Mouse (Mus musculus) common myeloid progenitor, adult 5-6 weeks (primary cell): ENCODE results near the gene Cyp4f14. TPM values are rescaled to one million over a fixed set of nuclear protein-coding genes. Genes with fewer than 3 reads are reported as not detected.

ENCODE experiments used
- ATAC-seq: replicated peaks from 2 replicates; pipeline ENCODE4 v1.8.0; 2016; ENCODE audit warnings: low read depth, mild to moderate bottlenecking, moderate TSS enrichment, inconsistent platforms; ENCODE audit not compliant: poor library complexity, severe bottlenecking
- total RNA-seq: library from RNA; stranded (forward); fragments of 200-1000, 187-1606 nt; gene quantifications from 2 replicates; pipeline ENCODE4 v1.2.3, GENCODE M21; 2017

Gene Cyp4f14
- total RNA-seq, 1 experiment from 2014 or later = not detected

DNA sequence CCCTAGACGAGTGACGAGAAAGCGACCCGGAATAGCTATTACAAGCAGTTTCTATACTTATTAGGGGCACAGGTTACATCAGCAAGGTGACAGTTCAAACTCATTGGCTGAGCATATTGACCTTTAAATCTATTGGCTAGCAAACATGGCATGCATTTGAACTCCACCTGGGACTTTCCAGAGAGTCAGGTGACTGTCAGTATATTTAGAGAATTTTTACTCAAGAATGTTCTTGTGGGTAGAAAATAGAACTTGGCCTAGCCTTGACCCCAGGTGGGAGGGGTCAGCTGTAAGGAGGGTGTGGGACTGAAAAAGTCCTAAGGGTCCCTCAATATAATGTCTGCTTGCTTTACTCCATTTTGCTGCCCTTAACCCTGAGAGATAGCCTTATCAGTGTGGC is 21.7 kb downstream of the Cyp4f14 start:
- no peak for ATAC-seq

GRCm38 (mm10) chr17:32893901-32894300 is 23.2 kb downstream of the Cyp4f14 start:
- ATAC-seq = no peak

DNA sequence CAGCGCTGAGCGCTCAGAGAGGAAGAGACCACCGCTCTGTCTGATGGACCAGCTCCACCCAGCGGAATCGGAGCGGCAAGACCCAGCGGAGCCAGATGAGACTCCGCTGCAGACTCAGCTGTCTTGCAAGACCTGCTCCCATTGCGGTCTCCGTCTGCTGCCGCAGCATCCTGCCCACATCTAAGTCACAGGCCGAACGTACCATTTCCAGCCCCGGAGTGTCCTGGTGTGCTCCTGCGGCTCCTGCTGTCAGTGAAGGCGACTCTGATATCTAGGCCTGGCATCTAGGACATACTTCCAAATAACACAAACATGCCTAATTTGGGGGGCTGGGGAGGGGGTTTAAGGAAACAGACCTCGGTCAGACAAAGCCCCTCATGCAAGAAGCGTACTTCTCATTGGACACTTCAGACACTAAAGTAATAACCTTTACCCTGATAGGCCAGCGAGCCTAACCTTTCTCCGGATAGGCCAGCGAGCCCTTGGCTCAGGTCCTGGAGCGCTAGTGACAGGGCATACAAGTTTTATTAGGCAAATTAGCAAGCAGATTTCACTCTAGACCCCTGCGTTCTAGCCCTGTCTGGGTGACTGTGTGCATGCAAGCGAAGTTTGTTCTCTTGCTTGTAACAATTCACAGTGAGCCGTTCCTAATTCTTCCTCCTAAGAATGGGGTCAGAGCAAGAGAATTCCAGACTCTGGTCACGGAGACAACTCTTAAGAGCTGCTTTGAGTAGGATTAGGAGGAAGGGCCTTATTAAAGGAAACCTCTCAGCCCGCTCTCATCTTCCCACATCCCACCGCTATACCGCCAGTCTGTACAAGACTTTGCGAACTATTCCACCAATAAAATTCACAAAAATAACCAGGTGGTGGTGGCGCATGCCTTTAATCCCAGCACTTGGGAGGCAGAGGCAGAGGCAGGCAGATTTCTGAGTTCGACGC is 25.6 kb downstream of the Cyp4f14 start, which contains the start of gene Zfp870:
Gene Zfp870 (minus strand): TSS at position 404 of the 942 bp plus-strand sequence.
- ATAC-seq = peak; percentile 98

- no peak for ATAC-seq
Measured at GRCm38 (mm10) chr17:32890852-32891238, 26.3 kb downstream of the Cyp4f14 start.

DNA sequence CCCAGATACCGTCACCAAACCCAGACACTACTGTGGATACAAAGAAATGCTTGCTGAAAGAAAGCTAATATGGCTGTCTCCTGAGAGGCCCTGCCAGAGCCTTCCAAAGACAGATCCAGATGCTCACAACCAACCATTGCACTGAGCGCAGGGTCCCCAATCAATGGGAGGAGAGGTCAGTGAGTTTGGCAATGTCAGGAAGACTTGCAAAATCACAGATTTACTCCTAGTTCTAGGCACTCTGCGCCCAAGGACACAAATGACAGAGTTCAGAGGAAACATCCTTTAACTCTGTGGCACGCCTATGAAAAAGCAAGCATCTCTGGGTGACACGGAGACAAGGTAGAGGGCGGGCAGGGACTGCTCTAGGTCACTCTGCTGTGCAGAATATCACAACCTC is 27.5 kb downstream of the Cyp4f14 start:
- no peak for ATAC-seq

DNA sequence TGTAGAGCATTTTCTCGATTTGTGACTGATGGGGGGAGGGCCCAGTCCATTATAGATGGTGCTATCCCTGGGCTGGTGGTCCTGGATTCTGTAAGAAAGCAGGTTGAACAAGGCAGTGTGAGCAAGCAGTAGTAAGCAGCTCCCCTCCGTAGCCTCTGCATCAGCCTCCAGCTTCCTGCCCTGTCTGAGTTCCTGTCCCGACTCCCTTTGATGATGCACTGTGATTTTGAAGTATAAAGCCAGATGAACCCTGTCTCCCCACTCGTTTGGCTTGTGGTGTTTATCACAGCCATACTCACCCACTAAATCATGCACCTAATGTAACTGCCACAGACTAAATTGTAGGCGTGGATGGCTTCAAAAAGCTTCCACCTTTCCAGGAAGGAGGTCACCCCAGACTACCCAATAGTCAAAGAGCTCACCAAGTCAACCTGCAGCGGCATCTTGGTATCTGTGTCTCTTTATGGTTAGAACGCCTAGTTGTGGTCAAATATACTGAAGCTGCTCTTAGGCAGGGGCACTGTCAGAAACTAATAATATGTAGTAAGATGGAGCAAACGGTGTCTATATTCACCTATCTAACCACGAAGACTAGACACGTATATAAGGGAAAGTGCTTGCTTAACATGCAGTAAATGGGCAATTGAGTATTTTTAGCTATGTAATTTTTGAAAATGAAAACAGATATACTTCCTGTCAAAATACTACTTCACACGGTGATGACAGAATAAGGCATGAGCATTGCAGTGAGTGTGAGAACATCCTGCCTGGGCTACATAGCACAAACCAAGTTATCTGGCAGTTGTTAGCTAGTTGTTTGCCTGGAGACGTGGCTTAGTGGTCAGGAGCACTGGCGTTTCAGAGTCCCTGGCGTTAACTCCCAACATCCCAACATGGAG is 36.6 kb downstream of the Cyp4f14 start:
- ATAC-seq = no peak

DNA sequence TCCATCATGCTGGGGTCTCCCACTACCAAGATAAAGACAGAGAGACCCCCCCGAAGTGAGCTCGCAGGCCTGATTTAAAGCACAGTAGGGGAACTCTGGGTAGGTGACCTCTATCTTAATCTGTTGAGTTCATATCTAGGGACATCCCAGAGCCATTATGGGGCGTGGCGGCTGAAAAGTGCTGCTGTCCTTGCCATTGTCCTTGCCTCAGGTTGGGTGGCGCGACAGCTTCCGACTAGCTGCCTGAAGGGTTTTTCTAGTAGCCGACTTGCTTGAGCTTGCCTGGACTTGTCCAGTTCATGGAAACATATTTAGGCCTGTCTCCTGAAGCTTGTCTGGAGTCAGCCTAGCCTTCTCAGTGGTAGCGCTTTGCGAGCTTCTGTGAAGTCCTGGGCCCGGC is 38.4 kb downstream of the Cyp4f14 start:
- ATAC-seq = no peak

DNA sequence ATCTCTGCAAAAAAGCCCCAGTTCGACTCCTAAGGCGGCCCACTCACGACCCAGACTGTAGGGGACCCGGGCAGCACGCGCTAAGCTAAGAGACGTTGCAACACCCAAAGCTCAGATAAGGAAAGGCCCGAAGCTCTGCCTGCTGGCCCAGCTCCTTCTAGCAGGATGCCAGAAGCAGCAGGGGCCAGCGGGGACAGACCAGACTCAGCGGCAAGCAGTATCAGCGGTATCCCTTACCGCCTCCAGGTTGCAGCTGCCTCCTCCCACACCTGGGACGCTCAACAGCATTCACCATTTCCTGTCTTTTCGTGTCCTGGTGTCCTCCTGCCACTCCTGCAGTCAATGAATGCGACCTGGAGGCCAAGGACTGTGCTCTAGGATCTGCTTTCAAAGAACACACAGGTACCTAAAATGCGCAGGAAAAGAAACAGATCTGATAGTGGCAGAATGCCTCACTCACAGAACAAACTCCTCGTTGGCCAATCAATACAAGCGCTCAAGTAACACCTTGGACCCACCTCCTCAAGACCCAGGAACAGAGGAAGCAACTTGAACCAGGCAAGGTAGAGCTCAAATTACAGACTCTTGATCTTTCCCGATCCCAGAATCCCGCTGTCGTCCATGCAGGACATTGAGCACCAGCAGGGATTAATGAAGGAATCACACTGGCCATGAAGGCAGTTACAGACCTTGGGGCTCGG is 39.5 kb downstream of the Cyp4f14 start:
- no peak for ATAC-seq

DNA sequence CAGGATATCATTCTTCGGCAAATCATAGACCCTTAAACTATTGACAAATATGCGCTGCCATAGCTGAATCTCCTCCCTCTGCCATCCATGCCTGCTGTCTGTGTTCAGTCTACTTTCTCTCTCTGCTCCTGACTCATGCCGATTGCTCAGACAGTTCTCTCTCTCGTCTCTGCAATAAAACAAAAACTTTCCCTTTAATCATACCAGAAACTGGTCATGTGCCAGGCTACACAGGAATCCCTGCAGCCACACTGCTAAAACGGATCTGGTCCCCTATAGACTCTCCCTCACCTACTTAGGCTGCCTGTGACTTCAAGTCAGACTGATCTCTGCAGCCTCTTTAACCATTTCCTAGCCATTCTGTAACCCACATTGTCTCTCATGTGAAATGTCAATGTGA is 44.4 kb downstream of the Cyp4f14 start:
- ATAC-seq = no peak

GRCm38 (mm10) chr17:32872091-32872490 is 45.1 kb downstream of the Cyp4f14 start:
- ATAC-seq = no peak

GRCm38 (mm10) chr17:32871483-32871882 is 45.7 kb downstream of the Cyp4f14 start:
- ATAC-seq = no peak

DNA sequence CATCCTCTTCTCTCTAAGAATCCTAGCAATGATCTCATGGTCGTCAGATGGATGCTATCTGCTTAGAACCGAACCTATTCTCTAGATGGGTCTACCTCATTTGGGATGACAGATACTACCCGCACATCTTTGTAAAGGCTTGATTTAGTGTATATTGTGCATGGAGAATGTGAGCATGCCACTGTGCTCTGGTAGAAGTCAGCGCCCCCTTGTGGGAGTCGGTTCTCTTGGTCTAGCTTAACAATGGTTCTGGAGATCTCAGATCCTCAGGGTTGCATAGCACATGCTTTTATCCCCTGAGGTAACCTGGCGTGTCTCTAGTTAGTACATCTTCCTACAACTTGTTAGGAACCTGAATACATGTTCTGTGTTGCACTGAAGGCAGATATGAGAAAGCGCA is 49.9 kb downstream of the Cyp4f14 start:
- ATAC-seq = peak; percentile 82

DNA sequence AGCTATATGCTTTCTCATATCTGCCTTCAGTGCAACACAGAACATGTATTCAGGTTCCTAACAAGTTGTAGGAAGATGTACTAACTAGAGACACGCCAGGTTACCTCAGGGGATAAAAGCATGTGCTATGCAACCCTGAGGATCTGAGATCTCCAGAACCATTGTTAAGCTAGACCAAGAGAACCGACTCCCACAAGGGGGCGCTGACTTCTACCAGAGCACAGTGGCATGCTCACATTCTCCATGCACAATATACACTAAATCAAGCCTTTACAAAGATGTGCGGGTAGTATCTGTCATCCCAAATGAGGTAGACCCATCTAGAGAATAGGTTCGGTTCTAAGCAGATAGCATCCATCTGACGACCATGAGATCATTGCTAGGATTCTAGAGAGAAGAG is 60.4 kb downstream of the Cyp4f14 start:
- peak; percentile 81 for ATAC-seq

Other genes with a start within 250 kb of the Cyp4f14 start
- gene Cyp4f15, start 231.7 kb downstream of the Cyp4f14 start, total RNA-seq = not detected in 2 replicates
- gene Zfp871, start 129.1 kb downstream of the Cyp4f14 start, total RNA-seq = 29.4 and 38.3 TPM in 2 replicates
- gene Zfp811, start 107.4 kb downstream of the Cyp4f14 start, total RNA-seq = not detected in 2 replicates
- gene Zfp799, start 87.1 kb downstream of the Cyp4f14 start, total RNA-seq = 4.9 and 9.1 TPM in 2 replicates
- gene Zfp870, start 25.7 kb downstream of the Cyp4f14 start, total RNA-seq = 2.5 and 7.3 TPM in 2 replicates
- gene Cyp4f13, start 30.1 kb upstream of the Cyp4f14 start, total RNA-seq = 8.2 and 10.7 TPM in 2 replicates
- 16.7 and 18.8 TPM in 2 replicates for gene Zfp472, start 48.5 kb upstream of the Cyp4f14 start, total RNA-seq
- gene Zfp952, start 75.8 kb upstream of the Cyp4f14 start, total RNA-seq = 6.2 and 10.3 TPM in 2 replicates
- 9.9 and 16.0 TPM in 2 replicates for gene Zfp763, start 116.1 kb upstream of the Cyp4f14 start, total RNA-seq
- gene 4921501E09Rik, start 150.7 kb upstream of the Cyp4f14 start, total RNA-seq = not detected in 2 replicates
- gene Zfp563, start 172.0 kb upstream of the Cyp4f14 start, total RNA-seq = 7.5 and 9.3 TPM in 2 replicates
- gene Morc2b, start 222.3 kb upstream of the Cyp4f14 start, total RNA-seq = not detected in 2 replicates